Mouse (Mus musculus) erythroblast, adult 5-6 weeks (primary cell): Measurements from ENCODE around the gene Inmt. TPM values are rescaled to one million over a fixed set of nuclear protein-coding genes. Genes with fewer than 3 reads are reported as not detected.

Source experiments
- ATAC-seq: replicated peaks from 2 replicates; pipeline ENCODE4 v1.8.0; 2016; ENCODE audit warnings: moderate number of reproducible peaks, mild to moderate bottlenecking, moderate TSS enrichment, inconsistent platforms; ENCODE audit not compliant: poor library complexity, low FRiP score, severe bottlenecking
- total RNA-seq, 2 experiments: library from RNA; stranded (forward) in 1 of 2; stranded (reverse) in 1 of 2; fragments of 150-400 nt in 1 of 2; fragments of 200-764, 138-1000 nt in 1 of 2; gene quantifications; 2 replicates each; pipeline versions ENCODE4 v1.2.3 to v1.2.4; 2015 to 2017; ENCODE audit warnings: low replicate concordance in 2 of 2

Gene Inmt
- total RNA-seq, 2 experiments from 2014 or later: not detected

DNA sequence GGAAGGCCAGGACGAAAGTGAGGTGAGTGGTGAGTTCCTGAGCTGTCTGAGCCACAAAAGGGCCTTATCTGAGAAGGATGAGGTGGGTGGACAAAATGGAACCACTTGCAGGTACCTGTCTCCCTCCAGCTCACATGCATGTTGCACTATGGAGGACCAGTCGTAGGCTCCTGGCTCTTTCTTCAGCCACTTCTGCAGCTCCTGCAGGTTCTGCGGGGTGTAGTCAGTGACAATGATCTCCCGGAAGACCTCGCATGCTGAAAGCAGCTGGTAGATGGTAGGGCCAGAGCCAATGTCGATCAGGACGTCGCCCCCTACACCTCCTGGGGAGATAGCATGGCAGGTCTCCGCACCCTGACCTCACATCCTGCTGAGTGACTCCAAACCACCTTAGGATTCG is 1.7 kb downstream of the Inmt start:
- ATAC-seq: no peak

DNA sequence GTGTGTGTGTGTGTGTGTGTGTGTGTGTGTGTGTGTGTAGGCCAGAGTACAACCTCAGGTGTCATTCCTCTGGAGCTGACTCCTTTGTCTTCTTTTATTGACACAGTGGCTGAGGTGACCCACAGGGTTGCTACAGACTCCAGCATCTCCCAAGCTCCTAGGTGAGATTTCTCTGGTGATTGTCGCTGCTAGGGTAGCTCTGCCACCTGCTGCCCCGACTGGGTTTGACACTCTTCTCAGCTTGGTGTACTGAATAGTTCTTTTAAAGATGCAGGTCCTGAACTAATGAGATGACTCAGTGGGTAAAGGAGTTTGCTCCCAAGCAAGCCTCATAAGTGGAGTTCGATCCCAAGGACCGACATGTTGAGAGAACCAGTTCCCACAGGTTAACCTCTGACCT is 3.2 kb downstream of the Inmt start:
- no peak for ATAC-seq

DNA sequence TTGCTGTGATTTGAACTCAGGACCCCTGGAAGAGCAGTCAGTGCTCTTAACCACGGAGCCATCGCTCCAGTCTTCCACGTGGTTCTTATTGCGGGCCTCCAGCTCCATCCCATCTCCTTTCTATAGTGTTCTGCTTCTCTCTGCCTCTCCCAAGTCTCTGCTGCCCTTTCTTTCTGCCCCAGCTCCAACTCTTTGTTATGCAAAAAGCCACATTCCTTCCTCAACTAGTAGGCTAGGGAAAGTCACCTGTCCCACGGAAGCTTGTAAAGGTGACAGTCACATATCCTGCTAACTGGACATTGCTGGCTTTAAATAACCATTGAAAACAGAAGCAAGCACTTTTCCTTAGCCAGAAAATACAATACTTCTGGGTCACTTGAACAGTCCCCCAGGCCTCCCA is 5.0 kb downstream of the Inmt start:
- ATAC-seq: no peak

DNA sequence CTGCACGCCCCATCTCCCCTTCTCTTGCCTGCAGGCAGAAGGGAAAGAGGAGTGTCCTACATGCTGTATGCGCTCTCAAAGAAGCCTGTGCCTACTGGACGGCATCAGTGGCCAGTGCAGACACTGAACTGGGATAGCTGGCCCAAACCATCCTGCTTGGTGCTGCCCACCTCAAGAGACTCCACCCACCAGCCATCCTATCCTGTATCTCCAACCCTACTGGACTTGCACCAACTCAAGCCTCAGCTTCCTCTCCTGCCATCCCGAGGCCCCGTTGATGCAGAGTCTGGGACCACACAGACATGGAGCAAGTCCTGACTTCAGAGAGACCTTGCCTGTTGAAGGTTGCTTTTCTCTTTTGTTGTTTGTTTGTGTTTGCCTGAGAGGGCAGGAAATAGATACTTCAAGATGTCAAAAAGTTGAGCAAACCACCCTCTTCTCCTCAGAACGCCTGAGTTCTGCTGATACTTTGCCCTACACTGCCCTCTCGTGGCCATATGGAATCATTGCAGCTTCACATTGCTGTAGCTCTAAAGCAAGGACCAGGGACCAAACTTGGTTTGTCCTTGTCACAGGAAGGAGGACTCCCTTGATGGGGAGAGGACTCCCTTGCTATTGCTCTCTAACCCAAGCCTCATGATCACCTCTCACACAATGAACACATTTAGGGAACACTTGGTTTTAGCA is 7.9 kb downstream of the Inmt start:
- ATAC-seq: peak; percentile 77

DNA sequence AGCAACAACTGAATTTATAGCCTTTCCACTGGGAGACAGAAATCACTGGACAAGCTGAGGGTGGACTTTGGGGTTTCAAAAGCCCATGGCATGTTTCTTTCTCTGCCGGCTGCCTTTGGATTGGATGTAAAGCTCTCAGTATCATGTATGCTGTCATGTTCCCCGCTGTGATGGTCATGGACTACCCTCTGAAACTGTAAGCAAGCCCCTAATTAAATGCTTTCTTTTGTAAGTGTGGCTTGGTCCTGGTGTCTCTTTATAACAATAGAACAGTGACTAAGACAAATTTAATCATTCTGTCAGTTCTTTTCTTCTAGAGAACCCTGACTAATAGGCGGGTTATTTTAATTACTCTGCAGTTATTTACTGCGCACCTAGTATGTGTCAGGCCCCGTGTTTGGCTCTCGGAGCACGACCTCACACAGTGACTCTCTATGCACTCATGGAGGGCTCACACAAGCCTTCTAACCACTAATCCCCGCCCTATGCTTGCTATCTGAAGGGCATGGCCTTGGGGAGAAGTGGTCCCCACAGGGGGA is 11.7 kb downstream of the Inmt start:
- ATAC-seq: no peak

DNA sequence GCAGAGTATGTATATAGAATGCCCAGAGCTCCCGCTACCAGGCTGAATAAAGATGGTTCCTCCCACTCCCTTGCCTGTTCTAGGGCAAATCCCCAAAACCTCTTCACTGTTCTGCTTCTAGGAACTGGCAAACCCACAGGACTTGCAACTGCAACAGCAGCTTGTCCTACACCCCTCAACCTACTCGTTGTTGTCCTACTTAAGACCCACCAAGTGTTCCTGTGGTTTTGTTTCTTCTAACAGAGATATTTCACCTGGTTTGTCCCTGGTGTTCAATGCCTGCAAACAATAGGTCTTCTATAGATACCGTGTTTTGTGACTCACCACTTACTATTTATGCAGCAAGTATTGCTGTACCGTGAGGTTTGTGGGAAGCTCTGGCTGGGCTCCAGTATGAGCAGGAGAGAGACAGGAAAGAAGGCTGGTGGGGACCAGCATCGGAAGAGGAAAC is 13.5 kb downstream of the Inmt start:
- ATAC-seq: no peak

DNA sequence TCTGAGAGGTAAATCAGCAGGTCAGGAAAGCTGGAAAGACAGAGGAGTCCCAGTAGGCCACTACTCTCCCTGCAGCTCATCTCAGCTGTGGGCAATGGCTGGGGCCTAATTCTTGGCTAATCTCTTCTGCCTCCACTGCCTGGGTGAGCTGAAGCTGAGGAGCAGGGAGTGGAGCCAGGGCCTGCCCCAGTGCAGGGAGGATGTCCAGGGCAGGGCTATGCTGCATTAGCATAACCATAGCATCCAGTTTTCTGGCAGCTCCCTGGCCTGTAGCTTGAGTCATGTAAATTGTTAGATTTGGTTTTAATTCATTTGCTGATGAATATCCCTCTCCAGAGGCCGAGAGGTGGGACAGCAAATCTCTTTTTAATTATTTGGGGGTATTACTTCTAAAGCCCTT is 15.6 kb downstream of the Inmt start:
- no peak for ATAC-seq

DNA sequence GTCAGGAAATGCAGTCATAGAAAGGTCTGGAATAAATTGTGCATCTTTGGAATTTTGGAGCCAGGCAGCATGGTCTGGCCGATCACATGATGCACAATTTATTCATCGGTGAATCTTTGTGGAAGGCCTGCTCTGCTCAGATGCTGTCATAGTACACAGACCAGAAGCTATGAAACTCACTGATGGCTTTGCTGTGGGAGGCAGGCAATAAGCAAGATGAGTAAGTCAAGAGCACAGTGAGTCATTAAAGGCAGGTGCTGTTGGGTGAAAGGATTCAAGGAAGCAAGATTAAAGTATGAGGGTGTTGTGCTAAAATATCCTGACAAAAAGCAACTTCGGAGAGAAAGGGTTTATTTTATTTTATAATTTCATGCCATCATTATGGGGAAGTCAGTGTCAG is 22.6 kb downstream of the Inmt start:
- ATAC-seq: no peak

DNA sequence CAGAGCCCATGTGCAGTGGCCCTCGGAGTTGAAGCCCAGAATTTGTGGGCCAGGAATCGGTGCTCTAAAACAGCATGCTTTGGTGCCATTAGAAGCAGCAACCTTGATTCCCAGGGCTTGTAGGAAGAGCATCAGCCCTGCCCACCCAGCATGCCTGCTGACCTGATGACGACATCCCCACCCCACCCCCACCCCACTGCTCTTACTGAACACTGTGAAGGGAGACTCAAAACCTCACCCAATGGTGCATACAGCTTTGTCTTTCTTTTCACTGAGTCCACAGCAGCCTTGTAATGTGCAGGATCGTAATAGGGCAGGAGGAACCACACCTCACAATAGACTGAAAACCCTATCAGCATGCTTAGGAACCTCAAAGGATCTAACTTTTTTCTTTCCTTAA is 28.7 kb downstream of the Inmt start:
- ATAC-seq: no peak

DNA sequence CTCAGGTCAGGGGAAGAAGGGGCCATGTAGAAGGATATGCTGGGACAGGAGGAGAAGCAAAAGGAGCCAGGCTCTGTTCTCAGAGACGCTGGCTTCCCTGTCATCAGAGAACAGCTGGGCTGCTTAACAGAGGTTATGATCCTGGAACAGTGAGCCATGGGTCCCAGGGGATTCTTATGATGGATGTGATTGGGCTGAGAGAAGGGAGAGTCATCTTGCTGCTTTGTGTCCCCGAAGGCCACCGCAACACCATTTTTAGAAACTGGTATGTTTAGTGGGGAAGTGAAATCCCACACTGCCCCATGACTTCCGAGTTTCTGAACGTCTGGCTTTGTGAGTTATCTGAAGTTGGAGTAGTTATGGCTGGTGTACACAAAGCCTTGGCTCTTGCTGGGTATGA is 29.6 kb downstream of the Inmt start:
- ATAC-seq: no peak

DNA sequence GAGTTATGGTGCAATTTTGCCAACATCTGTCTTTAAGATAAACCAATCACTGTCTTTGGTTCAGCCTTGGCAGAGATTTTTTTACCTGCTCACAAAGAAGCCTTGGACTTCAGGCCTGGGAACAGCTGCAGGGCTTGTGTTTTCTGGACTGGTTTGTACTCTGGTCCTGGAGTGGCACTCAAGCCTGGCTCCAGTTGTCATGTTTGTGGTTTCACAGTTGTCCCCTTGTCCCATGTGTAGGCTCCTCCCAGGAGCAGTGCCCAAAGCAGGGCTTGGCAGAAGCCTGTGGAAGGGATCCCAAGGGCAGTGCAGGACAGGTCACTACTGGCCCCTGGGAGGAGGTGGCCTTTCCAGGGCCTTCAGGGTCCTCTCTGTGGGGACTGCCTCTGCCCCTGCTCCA is 36.5 kb downstream of the Inmt start:
- ATAC-seq: no peak

DNA sequence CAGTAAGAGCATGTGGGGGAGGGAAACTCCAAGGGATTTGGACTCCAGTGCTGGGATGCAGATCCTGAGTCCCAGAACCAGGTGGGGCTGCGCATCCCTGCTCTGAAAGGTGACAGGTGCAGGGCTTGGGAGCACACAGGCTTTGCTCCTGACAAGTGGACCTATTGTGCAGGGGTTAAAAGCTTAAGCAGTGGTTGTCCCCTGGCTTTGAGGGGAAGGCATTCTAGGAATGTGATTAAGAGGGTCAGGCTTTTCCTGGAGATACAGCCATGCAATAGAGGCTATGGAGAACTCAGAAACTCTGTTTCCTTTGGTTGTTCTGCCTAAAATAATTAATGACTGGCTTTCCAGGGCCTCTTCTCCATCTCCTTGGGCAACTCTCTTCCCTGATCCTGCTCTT is 41.4 kb downstream of the Inmt start:
- ATAC-seq: no peak

DNA sequence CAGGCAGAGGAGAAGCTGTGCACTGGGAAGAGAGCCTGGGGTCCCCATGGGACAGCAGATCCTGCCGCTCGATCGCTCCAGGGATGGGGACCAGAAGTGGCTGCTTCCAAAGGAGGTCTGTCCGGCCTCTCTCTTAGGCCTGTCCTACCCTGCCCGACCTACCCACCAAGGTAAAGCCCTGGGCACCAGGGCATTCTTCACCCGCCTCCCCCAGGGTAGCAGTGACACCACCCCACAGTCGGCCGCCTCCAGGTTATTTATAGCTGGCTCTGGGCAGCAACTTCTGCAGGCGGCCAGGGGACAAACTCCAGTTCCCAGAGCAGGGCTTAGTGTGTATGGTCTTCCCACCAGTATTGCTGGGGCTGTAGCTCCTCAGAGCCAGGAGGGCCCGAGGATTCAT is 42.0 kb downstream of the Inmt start, which contains the start of gene Crhr2:
Gene Crhr2, minus strand, starts transcription at position 223 of the 400 bp plus-strand sequence.
- ATAC-seq: no peak

DNA sequence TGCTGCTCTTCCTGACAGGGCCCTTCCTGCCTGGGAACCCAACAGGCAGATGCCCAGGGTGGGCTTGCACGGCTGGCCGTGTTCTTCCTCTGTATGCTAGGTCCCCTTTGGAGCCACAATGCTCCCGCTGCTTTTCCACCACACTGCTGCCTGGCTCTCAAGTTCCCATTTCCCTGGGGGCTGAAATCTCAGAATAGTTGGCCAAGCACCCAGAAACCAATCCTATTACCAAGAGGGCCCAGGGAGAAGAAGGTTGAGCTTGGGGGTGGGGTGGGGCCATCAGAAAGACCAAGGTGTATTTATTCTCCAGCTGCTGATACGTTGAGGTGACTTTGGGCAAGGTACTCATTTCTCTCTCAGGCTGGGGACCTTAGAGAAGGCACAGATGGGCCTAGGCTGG is 43.5 kb downstream of the Inmt start:
- no peak for ATAC-seq

DNA sequence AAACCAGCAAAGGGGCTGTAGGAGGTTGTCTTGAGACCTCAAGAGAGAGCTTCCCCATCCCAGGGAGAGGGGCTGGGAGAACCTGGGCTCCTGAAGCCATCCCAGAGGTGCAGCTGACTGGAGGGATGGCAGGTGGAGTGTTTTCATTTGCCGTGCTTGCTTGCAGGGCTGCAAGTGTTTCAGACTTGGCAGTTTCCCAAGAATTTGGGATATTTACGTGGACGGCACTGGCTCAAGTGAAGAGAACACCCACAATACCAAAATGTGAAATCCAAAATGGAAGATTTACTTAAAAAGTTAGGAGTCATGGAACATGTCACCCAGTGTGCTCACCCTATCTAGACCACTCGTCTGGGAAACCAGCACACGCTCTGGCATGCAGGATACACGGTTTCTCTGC is 44.2 kb downstream of the Inmt start:
- ATAC-seq: no peak

DNA sequence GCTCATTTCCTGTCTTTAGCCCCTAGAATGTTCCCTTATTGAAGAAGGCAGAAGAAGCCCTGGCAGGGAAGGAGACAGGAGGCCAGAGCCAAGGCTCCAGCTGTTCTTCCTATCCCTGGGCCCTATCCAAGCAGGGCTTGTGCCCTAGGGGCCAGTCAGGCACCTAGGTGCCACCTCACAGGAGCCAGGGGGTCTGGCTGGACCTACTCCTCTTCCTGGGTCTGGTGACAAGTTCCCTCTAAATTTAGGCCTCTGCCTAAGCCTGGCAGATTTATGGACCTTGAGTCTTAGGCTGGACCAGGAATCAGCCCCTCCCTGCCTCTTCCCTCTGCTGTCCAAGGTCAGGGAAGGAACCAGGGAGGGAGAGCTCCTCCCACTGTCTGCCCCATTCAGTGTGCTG is 46.5 kb downstream of the Inmt start:
- no peak for ATAC-seq

DNA sequence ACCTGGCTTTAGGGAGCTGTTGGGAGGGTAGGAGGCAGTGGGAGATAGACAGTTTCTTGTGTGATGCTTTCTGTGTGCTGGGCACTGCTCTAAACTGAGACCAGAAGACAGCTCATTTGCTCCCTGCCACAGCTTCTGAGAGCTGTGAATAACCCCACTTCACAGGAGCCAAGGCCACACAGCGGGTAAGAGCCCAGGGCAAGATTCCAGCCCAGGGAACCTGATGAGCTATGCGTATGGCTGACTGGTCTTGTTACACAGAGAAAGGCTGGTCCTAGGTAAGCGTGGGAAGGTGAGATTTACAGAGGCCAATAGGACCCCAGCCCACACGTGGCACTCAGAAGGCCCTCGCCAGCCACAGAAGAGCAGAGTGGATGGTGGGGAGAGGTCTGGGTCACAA is 48.3 kb downstream of the Inmt start:
- ATAC-seq: no peak

DNA sequence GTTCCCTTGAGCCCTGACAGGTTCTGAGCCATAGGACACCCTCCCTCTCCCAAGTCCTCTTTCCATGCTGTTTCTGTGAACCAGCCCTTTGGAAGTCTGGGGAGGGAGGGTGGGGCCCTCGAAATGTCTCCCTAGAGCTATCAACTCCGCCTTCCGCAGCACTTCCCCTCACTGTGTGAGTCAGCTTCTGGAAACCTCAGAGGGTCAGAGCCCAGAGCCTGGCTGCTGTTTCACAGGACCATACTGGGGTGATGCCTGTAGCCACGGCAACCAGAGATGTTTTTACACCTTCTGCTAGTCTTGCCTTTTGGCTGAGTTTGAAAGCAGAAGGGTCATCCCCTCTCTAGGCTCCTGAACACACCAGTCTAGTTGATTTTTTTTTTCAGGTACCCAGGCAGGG is 51.8 kb downstream of the Inmt start:
- ATAC-seq: no peak
